Mouse (Mus musculus): ENCODE data around the gene Akap8.

DNA sequence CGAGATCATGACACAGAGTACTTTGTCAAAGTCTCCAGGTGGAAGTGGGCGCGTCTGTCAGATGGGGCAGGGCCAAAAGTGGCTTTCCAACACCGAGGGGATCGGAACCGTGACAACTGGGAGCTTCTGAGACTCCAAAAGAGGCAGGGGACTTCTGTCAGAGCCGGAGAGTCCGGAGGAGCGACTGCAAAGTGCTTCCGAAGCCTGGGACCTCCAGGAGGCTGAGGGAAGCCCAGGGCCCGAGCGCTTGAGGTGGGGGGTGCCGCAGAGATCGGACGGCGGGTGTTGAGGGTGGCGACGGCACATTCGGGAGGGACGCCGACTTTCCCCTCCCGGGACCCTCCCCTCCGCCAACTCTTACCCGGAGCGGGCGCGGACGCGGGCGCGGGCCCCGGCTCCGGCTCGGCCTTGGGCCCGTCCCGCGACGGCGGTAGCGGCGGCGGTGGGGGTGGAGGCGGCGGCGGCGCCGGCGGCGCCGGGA, 42.8 kb upstream of the Akap8 start:
- TF ChIP-seq CTCF (IDR thresholded peaks at IDR 0.05; ENCODE audit: low read depth) (no peak), EP300 (IDR thresholded peaks at IDR 0.05; ENCODE audit: low read depth) (no peak)

All from liver, embryonic 14.5 days (tissue).